Mouse (Mus musculus): ENCODE measurements at regions not wholly inside any gene's neighbourhood (a gene's known extent, or its start where the extent isn't known, plus 50 kb on each side); places are given as distances from the start of the nearest gene placed in this dataset.
"Not testable (repeated sequence)": the region's sequence is repeated elsewhere in the genome, so short reads cannot be mapped to it uniquely, and the experiment has no call there.

DNA sequence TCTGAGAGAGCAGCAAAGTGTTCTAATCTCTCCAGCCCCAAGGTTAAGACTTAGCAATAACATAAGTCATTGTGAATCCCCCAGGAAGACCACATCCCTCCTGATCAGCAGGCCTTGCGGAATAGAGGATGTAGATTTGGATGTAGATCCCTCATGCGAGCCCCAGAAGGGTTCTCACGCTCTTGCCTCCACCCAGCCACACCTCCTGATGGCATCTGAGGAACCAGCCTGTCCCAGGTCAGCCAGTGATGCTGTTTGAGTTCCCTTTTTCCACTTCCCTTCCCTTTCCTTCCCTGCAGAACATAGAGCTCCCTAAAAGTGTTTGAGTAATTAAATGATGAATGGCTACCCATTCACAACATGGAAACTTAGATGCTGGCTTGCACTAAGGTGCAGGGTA lies 124.1 kb downstream of the Katnal1 start:
- no peaks in the 10 kb centered on the region for H3K36me3 ChIP-seq (ENCODE audit: control insufficient read depth, insufficient read depth, low read length)
- H3K9ac ChIP-seq (ENCODE audit: low read length), result no peak overlapping the region
- no peak overlapping the region for H3K27ac ChIP-seq (ENCODE audit: low read depth, low read length)
- ATAC-seq (ENCODE audit: insufficient read depth, low FRiP score, low TSS enrichment), result no peak
- no peak overlapping the region for H3K4me3 ChIP-seq (ENCODE audit: low read depth, low read length)
- H3K4me2 ChIP-seq (ENCODE audit: low read depth), result no peak overlapping the region
- H3K9me3 ChIP-seq (ENCODE audit: control insufficient read depth, low read length), result no peaks in the 10 kb centered on the region
- 66% methylated on average over 3 of the region's 3 CpGs for WGBS
- H3K27me3 ChIP-seq (ENCODE audit: control insufficient read depth, insufficient read depth, low read length), result no peaks in the 10 kb centered on the region
- H3K4me1 ChIP-seq (ENCODE audit: control insufficient read depth, insufficient read depth, low read length), result peaks cover 5% of the 10 kb centered on the region; the same call in 1 of the 2 replicates
- DNase-seq (ENCODE audit: low spot score), result no peak

DNA sequence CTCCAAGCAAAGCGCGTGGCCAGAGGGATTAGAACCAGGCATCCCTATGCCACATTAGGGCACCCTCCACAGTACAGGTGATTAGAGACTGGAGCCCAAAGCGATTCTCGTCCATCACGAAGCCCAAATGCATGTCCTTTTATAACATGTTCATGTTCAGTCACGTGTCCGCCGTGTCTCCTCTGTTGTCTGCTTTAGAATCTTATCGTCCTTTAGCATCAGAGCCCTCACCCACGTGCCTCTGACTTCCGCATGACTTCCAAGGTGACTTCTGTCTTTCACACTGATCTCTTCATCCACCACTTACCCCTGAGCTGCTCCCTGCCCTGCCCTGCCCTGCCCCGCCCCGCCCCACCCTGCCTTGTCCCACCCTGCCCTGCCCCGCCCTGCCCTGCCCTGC lies 125.3 kb downstream of the Katnal1 start:
- DNase-seq (ENCODE audit: low spot score) (no peak), ATAC-seq (ENCODE audit: insufficient read depth, low FRiP score, low TSS enrichment) (no peak)
- 86% methylated on average over 12 of the region's 14 CpGs for WGBS

DNA sequence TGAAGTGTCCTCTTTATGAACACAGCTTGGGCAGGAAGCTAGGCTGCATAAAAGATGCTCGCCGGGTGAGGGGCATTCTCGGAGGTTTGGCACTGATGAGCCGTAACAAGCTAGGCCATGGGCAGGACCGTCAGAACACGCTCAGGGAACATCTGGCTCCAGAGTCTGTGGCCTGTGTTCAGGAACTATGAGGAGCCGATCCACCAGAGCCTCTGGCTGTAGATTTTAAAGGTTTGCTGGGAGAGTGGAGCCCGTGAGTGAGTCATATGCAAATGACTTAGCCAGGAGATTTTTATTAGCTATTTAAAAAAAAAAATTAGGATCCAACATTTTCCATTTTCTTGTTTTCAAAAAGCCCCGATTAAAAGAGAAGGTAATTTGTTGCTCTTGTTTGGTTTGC lies 126.4 kb downstream of the Katnal1 start:
- H3K9me3 ChIP-seq (ENCODE audit: control insufficient read depth, low read length), result no peaks in the 10 kb centered on the region
- WGBS, result 69% methylated on average over 9 of the region's 9 CpGs
- H3K4me3 ChIP-seq (ENCODE audit: low read depth, low read length), result no peak overlapping the region
- H3K36me3 ChIP-seq (ENCODE audit: control insufficient read depth, insufficient read depth, low read length), result no peaks in the 10 kb centered on the region
- H3K4me1 ChIP-seq (ENCODE audit: control insufficient read depth, insufficient read depth, low read length), result peaks cover 5% of the 10 kb centered on the region; the same call in 1 of the 2 replicates
- H3K4me2 ChIP-seq (ENCODE audit: low read depth), result no peak overlapping the region
- no peak overlapping the region for H3K27ac ChIP-seq (ENCODE audit: low read depth, low read length)
- H3K27me3 ChIP-seq (ENCODE audit: control insufficient read depth, insufficient read depth, low read length), result no peaks in the 10 kb centered on the region
- ATAC-seq (ENCODE audit: insufficient read depth, low FRiP score, low TSS enrichment) (peak; percentile 45; the same call in 1 of the 2 replicates), DNase-seq (ENCODE audit: low spot score) (no peak)
- no peak overlapping the region for H3K9ac ChIP-seq (ENCODE audit: low read length)

More for the DNA sequence above, 125.3 kb downstream of the Katnal1 start:
- Histone ChIP-seq H3K36me3 (ENCODE audit: control insufficient read depth, insufficient read depth, low read length) (no peaks in the 10 kb centered on the region), H3K9ac (ENCODE audit: low read length) (no peak overlapping the region), H3K27me3 (ENCODE audit: control insufficient read depth, insufficient read depth, low read length) (no peaks in the 10 kb centered on the region), H3K9me3 (ENCODE audit: control insufficient read depth, low read length) (no peaks in the 10 kb centered on the region), H3K4me2 (ENCODE audit: low read depth) (no peak overlapping the region), H3K4me1 (ENCODE audit: control insufficient read depth, insufficient read depth, low read length) (peaks cover 5% of the 10 kb centered on the region; the same call in 1 of the 2 replicates), H3K4me3 (ENCODE audit: low read depth, low read length) (no peak overlapping the region), H3K27ac (ENCODE audit: low read depth, low read length) (no peak overlapping the region)

DNA sequence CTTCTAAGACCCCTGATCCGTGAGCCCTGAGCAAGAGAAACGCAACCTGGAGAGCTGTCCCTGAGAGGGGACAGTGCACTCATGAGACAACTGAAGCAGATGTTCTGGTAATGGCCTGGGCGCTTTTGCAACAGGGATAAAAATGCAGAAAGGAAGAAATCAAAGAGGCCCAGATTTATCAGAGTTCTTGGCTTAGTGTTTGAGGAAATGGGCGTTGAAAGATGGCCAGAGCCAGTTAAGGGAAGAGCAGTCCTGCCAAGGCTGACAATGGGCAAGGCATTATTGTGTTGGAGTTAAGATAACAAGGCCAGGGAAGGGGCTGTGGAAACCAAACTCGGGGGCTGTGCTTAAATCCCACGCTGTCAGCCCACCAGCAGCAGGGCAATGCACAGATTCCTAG lies 130.6 kb downstream of the Katnal1 start:
- Histone ChIP-seq H3K4me1 (ENCODE audit: control insufficient read depth, insufficient read depth, low read length) (peaks cover 5% of the 10 kb centered on the region; the same call in 1 of the 2 replicates), H3K9me3 (ENCODE audit: control insufficient read depth, low read length) (no peaks in the 10 kb centered on the region), H3K4me2 (ENCODE audit: low read depth) (no peak overlapping the region), H3K36me3 (ENCODE audit: control insufficient read depth, insufficient read depth, low read length) (no peaks in the 10 kb centered on the region), H3K9ac (ENCODE audit: low read length) (no peak overlapping the region), H3K27me3 (ENCODE audit: control insufficient read depth, insufficient read depth, low read length) (no peaks in the 10 kb centered on the region), H3K27ac (ENCODE audit: low read depth, low read length) (no peak overlapping the region), H3K4me3 (ENCODE audit: low read depth, low read length) (no peak overlapping the region)
- ATAC-seq (ENCODE audit: insufficient read depth, low FRiP score, low TSS enrichment) (no peak), DNase-seq (ENCODE audit: low spot score) (no peak)
- 70% methylated on average over 6 of the region's 6 CpGs for whole genome bisulfite sequencing

DNA sequence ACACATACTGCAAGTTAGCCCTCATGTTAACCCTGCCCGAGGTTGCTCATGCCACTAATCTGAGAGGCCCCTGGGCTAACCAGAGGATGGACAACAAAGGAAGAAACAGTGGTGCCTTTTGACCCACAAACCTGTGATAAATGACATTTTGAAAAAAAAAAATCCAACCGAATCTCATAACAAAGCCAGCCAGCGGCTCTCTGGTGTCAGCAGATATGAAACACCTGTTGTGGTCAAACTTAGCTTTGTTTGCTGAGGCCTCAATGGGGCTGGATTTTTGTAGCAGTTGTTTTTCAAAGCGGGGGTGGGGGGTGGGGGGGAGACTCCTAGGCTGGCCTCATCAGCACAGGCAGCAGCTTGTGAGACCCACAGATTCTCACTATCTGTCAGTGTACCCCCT lies 133.0 kb downstream of the Katnal1 start:
- Histone ChIP-seq H3K4me2 (ENCODE audit: low read depth) (no peak overlapping the region), H3K9me3 (ENCODE audit: control insufficient read depth, low read length) (no peaks in the 10 kb centered on the region), H3K4me3 (ENCODE audit: low read depth, low read length) (no peak overlapping the region), H3K9ac (ENCODE audit: low read length) (no peak overlapping the region), H3K27ac (ENCODE audit: low read depth, low read length) (no peak overlapping the region), H3K4me1 (ENCODE audit: control insufficient read depth, insufficient read depth, low read length) (0 out of 2 replicates have a peak, but pooled peaks cover 2% of the 10 kb centered on the region), H3K36me3 (ENCODE audit: control insufficient read depth, insufficient read depth, low read length) (no peaks in the 10 kb centered on the region), H3K27me3 (ENCODE audit: control insufficient read depth, insufficient read depth, low read length) (no peaks in the 10 kb centered on the region)
- no peak for DNase-seq (ENCODE audit: low spot score)
- WGBS, result 52% methylated on average over 4 of the region's 4 CpGs
- no peak for ATAC-seq (ENCODE audit: insufficient read depth, low FRiP score, low TSS enrichment)

DNA sequence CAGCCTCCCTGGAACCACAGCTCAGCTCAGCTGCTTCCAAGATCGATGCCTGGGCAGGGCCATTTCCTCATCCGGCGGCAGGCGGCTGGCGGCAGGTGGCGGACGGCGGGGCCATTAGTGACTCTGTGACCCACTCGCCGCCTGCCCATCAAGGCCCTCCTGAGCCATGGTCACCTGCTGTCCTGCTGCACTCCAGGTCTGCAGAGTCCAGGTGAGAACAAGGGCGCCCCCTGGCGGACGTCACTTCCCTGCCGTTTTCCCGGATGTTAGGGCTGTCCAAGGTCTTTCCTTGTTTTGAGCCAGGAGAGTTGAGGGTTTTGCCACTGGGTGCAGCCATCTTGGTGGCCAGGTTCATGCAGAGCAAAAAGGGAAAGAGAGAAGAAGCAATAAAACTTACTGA lies 134.7 kb downstream of the Katnal1 start:
- no peaks in the 10 kb centered on the region for H3K9me3 ChIP-seq (ENCODE audit: control insufficient read depth, low read length)
- no peak overlapping the region for H3K4me3 ChIP-seq (ENCODE audit: low read depth, low read length)
- no peak overlapping the region; the same call in 1 of the 2 replicates for H3K9ac ChIP-seq (ENCODE audit: low read length)
- ATAC-seq (ENCODE audit: insufficient read depth, low FRiP score, low TSS enrichment) (peak; percentile 51; the same call in 1 of the 2 replicates), DNase-seq (ENCODE audit: low spot score) (peak; percentile 69)
- no peaks in the 10 kb centered on the region for H3K4me1 ChIP-seq (ENCODE audit: control insufficient read depth, insufficient read depth, low read length)
- H3K27ac ChIP-seq (ENCODE audit: low read depth, low read length), result no peak overlapping the region
- no peak overlapping the region for H3K4me2 ChIP-seq (ENCODE audit: low read depth)
- no peaks in the 10 kb centered on the region for H3K36me3 ChIP-seq (ENCODE audit: control insufficient read depth, insufficient read depth, low read length)
- 42% methylated on average over 15 of the region's 15 CpGs for WGBS
- no peaks in the 10 kb centered on the region for H3K27me3 ChIP-seq (ENCODE audit: control insufficient read depth, insufficient read depth, low read length)

DNA sequence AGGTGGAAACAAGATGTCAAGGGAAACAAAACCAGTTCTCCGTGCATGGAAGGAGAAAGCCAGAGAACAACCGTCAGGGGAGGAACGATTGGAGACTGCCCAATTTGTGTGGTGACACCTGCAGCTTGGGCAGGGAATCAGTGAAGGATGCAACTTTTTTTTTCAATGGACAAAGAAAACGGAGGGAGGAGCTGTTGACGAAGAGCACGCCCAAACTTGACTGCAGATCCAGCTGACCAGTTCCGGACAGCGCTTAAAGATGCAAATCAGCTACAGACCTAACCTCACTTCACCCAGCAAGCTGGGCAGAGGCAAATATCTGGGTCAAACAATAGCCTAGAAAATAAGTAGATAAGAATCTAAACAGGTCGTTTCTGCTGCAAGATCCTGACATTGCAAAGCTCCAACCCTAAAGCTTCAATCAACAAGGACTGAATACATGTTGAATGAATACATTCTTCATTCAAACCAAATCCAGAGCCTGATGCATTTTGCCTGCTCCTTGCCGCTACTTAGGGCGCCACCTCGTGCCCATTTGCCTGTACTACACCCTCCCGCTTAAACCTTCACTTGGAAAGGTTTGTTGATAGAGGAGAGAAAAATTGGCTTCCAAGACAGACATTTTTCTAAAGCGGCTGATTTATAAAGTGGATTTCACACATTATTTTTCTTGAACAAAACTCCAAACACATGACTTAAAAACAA lies 136.2 kb downstream of the Katnal1 start:
- ATAC-seq (ENCODE audit: insufficient read depth, low FRiP score, low TSS enrichment) (no peak), DNase-seq (ENCODE audit: low spot score) (peak; percentile 83)
- Histone ChIP-seq H3K9ac (ENCODE audit: low read length) (no peak overlapping the region), H3K4me2 (ENCODE audit: low read depth) (no peak overlapping the region), H3K9me3 (ENCODE audit: control insufficient read depth, low read length) (no peaks in the 10 kb centered on the region), H3K27me3 (ENCODE audit: control insufficient read depth, insufficient read depth, low read length) (no peaks in the 10 kb centered on the region), H3K27ac (ENCODE audit: low read depth, low read length) (no peak overlapping the region), H3K4me1 (ENCODE audit: control insufficient read depth, insufficient read depth, low read length) (no peaks in the 10 kb centered on the region), H3K36me3 (ENCODE audit: control insufficient read depth, insufficient read depth, low read length) (no peaks in the 10 kb centered on the region), H3K4me3 (ENCODE audit: low read depth, low read length) (no peak overlapping the region)
- WGBS, result 12% methylated on average over 14 of the region's 14 CpGs

DNA sequence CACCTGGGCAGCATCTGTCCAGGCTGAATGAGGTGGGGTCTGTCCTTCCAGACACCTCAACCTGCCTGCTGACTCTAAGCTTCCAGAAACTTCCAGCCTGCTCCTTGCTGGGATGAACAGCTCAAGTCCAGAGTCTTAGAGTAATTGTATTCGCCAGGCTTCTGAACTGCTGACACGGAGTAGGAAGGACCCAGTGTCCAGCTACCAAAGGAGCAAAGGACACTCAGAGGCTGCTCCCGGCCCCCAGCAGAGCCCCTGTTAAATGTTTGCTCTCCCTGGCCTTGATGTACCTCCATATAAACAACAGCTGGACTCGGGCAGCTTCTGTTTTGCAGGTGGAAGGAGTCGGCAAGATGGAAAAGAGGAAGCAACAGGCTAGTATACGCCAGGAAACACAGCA lies 137.5 kb downstream of the Katnal1 start:
- H3K4me1 ChIP-seq (ENCODE audit: control insufficient read depth, insufficient read depth, low read length), result no peaks in the 10 kb centered on the region
- no peak overlapping the region for H3K4me2 ChIP-seq (ENCODE audit: low read depth)
- ATAC-seq (ENCODE audit: insufficient read depth, low FRiP score, low TSS enrichment), result no peak
- H3K9ac ChIP-seq (ENCODE audit: low read length), result no peak overlapping the region
- 84% methylated on average over 6 of the region's 6 CpGs for whole genome bisulfite sequencing
- no peaks in the 10 kb centered on the region for H3K27me3 ChIP-seq (ENCODE audit: control insufficient read depth, insufficient read depth, low read length)
- no peak for DNase-seq (ENCODE audit: low spot score)
- no peaks in the 10 kb centered on the region for H3K9me3 ChIP-seq (ENCODE audit: control insufficient read depth, low read length)
- no peaks in the 10 kb centered on the region for H3K36me3 ChIP-seq (ENCODE audit: control insufficient read depth, insufficient read depth, low read length)
- no peak overlapping the region for H3K4me3 ChIP-seq (ENCODE audit: low read depth, low read length)
- no peak overlapping the region for H3K27ac ChIP-seq (ENCODE audit: low read depth, low read length)

DNA sequence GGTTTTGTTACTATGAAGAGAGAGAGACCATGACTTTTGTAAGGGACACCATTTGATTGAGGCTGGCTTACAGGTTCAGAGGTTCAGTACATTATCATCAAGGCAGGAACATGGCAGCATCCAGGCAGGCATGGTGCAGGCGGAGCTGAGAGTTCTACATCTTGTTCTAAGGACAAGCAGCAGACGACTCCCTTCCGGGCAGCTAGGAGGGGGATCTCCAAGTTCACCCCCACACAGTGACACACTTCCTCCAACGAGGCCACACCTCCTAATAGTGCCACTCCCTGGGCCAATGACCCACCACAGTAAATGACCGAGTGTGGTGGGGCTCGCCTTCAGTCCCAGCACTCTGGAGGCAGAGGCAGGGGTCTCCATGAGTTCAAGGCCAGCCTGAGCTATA lies 138.8 kb downstream of the Katnal1 start:
- DNase-seq (ENCODE audit: low spot score); H3K9me3 ChIP-seq (ENCODE audit: control insufficient read depth, low read length); H3K4me2 ChIP-seq (ENCODE audit: low read depth); H3K9ac ChIP-seq (ENCODE audit: low read length); H3K27me3 ChIP-seq (ENCODE audit: control insufficient read depth, insufficient read depth, low read length); H3K4me1 ChIP-seq (ENCODE audit: control insufficient read depth, insufficient read depth, low read length); ATAC-seq (ENCODE audit: insufficient read depth, low FRiP score, low TSS enrichment); H3K36me3 ChIP-seq (ENCODE audit: control insufficient read depth, insufficient read depth, low read length); H3K4me3 ChIP-seq (ENCODE audit: low read depth, low read length); H3K27ac ChIP-seq (ENCODE audit: low read depth, low read length): not testable (repeated sequence)
- WGBS, result 81% methylated on average over 6 of the region's 6 CpGs

Measured in neural tube, embryonic 11.5 days (tissue).